Mouse (Mus musculus) skeletal muscle tissue, adult 2 months (tissue): ENCODE measurements around the gene Erp29.

ENCODE experiments used
- DNase-seq: peaks from one replicate; pipeline ENCODE4 v3.0.0-alpha.2; 2012; ENCODE audit warnings: low read depth, low spot score

Gene Erp29

DNA sequence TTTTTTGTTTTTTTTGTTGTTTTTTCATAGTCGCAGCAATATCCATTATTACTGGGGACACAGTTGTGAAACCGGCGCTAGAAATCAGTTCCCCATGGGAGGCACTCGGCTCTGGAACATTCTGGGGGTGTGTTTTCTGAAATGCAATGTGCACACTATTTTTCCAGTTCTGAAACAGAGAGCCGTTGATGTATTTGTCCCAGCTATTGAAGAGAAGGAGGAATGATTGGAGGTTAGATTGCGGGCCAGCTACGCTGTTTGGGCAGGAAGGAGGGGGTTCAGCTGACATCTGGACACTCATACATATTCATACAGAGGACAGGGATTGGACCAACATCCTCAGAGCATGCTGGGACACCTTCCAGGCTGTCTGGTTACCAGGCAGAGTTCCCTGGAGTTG is 63.2 kb downstream of the Erp29 start:
- no peak for DNase-seq

DNA sequence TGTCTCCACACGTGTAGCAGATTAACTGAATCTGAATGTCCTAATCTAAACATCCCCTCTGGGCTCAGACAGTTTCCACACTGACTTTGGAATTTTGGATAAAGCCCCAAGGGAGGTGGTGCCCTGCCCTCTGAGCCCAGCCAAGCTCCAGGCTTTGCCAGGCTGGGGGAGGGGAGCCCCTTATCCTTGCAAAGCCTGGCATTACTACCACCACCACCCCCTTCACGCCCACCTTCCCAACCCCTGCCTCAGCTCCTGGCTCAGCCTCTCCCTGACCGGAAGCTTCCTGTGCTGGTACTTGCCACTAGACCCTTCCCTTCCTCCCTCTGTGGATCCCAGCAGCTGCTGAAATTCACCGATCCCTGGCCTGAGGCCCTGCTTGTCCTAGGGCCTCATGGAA is 65.2 kb downstream of the Erp29 start:
- no peak for DNase-seq

DNA sequence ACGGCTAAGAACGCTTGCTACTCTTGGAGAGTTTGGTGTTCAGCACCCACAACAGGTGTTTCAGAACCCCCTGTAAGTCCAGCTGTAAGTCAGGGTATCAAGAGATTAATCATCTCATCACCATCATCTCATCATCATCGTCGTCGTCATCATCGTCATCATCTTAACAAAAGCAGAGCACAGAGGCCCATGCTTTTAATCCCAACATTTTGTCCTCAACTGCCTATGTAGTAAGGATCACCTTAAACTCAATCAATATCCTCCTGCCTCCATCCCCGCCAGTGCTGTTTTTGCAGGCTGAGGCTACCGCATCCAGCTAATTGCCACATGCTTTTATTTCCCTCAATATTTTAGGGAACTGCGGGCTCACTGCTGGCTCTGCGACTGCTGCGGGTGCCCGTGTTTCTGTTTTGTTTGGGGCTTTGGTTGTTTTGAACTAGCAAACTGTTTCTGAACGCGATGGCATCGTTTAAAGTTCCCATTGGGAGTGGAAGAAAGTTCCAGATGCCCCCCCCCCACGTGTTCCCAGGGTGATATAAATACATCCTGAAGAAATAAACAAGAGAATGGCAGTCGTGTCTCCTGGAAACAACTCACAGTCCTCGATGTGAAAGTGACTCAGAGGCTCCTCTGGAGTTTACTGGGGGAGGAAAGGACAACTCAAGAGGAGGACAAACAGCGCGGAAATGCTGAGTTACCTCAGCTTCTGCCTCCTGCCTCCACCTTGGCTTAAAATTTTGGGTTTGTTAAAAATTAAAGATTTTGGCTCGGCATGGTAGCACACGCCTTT is 66.0 kb downstream of the Erp29 start:
- no peak for DNase-seq

DNA sequence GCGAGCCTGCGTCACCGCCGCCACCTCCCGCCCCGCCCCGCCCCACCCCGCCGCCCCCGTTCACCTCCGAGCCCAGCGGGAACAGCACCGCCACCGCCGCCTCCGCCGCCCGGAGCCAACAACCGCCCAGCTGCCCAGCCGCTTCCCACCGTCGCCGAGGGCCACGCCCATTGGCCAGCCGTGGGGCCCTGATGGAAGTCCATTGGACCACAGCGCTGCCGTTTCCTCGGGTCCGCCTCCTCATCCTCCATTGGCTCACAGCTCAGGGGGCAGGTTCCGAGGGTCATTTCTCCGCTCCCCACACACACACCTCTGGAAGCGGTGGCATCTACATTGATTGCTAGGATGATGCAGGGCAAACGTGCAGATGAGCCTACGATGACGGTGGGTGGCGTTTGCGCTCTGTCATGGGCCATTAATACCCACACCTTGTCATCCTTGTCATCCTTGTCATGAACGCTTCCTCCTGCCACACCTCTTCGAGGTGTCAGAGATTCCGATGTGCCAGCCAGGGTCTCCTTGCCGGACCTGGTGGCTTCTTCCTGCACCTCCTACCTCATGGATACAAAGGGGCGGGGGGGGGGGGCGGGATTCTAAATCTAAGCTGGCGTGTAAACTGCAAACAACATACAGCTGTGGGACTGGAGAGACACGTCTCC is 66.7 kb downstream of the Erp29 start, which contains the start of gene Trafd1:
Gene Trafd1 (minus strand): TSS at position 172 of the 659 bp plus-strand sequence.
- DNase-seq, result peak; percentile 93

DNA sequence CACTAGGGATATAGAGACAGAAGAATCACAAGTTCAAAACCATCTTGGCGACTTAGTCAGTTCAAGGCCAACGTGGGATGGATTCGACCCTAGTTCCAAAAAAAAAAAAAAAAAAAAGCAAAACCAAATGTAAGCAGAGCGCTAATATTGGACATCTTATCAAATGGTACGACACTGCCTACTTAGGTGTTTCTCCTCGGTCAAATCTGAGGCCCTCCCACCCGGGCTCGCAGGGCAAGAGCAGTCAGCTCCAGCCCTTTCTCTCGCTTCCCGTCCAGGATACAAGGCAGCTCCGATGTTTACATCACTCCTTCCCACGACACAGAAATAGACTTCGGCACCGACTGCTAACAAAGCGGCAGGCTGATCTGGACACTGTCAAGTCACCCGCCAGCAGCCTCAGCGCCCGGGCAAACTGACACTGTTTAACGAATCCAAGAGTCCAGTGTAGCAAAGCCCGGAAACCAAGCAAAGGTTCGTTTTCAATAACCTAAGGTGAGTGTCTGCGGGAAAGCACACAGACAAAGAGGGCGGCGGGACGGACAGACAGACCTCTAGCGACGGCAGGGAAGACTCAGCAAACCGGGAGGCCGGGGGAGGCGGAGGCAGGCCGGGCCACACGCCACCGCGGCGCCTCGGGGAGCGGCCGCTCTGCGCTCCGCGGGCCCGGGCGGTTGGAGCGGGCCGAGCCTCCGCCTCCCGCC is 67.4 kb downstream of the Erp29 start:
- peak; percentile 52 for DNase-seq

DNA sequence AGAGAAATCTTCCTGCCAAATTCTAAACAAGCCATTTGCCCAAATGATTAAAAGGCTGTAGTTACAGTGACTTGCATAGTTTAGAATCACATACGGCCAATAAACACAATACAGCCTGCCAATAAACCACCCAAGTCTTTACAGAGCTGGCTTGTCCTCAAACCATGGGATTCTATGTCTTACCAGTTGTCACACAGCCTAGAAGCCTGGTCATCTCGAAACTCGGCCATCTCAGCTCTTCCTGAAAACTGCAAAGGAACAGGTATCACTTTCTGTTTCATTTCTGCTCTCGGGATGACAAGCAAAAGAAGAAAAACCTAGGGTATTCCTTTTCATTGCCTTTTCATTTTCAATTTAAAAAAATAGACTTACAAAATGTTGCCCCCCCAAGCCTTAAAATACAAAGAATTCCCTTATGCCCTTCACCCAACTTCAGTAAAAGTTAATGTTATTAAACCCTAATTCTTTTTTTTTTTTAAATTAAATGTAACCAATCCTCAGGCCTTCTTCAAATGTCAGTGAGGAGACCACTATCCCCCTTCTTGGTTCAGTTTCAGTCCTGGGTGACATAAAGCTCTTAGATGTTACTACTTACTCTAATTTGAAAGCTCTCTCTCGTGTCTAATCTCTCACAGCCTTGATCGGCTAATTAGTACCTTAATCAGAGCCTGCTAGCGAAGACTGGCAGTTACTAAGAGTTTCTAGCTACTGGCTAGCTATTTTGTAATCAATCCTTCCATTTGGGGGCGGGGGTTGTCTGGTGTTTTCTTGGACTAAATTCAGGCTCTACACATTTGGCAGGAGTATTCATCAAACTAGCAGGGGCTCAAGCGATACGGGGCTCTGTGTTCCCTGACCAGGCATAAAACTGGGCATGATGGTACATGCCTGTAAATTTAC is 68.2 kb downstream of the Erp29 start:
- peak; percentile 56 for DNase-seq

DNA sequence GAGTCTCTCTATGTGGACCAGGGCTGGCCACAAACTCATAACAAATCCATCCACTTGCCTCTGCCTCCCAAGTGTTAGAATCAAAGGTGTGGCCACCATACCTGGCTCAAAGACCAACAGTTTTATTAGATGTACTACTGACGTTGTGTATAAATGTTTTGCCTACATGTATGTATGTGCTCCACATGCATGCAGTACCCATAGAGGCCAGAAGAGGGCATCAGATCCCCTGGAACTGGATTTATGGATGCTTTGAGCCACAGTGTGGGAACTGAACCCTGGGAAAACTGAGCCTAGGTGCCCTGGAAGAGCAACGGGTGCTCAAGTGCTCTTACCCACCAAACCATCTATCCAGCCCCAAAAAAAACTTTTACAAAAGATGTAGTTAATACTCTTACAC is 71.6 kb downstream of the Erp29 start:
- DNase-seq, result no peak

DNA sequence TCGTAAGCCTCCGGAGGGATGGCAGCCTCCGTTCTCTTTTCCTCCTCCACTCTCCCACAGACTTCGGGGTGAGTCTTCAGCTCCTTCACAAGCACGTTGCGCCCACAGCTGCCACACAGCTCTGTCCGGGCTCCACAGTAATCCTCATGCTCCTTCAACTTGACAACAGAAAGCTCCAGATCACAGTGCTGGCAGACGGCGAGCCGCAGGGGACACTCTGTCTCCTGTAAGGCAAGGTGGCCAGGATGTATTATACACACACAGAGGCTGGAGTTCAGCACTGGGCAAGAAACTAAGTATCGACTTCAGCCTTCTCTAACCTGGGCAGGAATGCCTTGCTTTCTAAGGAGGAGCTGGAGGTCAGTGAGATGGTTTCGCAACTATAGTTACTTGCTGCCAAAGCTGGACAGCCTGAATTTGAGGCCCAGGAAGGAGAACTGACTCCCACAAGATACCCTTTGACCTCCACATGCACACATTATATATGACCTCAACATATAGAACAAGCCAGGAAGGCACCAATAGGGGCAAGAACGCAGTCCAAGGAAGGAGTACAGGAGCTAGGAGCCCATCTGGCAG is 73.5 kb downstream of the Erp29 start:
- DNase-seq, result no peak
